Mouse (Mus musculus): ENCODE measurements at regions not wholly inside any gene's neighbourhood (a gene's known extent, or its start where the extent isn't known, plus 50 kb on each side); places are given as distances from the start of the nearest gene placed in this dataset.
"Not testable (repeated sequence)": the region's sequence is repeated elsewhere in the genome, so short reads cannot be mapped to it uniquely, and the experiment has no call there.

DNA sequence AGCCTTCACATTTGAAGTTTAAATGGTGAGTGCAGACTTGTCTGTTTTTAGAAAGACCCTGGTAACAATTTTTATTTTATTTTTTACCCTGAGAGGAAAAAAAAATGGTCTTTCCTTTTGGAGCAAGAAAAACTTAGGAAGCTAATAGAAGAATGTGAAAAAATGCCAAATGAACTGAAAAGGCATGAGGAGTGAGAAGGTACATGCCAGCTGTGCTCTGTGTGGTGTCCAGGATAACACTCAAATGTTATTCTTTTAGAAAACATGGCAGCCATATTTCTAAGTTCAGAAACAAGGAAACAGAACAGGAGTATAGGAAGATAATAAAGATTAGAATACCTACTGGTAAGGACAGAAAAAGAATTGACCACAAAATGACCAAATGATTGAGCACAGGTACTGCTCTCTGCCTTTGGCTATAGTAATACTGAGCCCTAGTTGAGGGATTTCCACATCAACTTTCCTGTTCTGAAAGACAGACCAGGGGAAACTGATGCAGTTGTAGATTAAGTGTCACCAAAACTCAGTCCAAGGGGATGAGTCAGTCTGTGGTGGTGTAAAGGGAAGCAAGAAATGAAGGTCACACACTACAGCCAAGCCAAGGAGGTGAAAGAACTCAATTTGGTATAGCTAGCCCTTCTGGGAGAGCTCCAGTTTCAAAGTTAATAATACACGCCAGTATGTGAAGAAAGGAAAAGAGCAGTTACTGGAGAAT lies 758.5 kb downstream of the Robo2 start:
- DNase-seq (ENCODE audit: low read depth, low spot score) = no peak

DNA sequence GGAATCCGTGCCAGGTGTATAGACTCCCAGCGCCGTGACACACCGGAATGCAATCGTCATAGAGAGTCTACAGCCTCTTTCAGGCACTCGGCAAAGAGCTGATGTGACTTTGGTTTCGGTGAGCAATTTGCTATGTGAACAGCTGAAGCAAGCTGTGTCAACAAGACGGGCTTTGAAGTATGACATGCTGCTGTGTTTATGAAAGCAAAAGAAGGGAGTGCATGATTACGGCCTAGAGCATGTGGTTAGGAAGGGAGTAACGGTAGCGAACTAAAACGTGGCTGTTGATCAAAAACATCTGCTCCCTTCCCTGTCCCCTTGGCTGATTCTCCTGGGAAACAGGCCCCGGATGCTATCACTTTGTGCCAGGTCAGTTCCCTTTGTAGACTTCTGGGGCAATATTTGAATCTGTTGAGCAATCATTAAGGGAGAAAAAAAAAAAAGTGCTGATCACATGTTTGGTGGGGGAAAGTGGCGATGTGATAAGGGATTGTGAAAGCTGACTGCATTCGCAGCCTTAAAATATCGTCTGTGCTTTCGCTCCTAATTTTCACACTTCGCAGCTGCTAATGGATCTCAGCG lies 764.3 kb downstream of the Robo2 start:
- no peak for DNase-seq (ENCODE audit: low read depth, low spot score)

DNA sequence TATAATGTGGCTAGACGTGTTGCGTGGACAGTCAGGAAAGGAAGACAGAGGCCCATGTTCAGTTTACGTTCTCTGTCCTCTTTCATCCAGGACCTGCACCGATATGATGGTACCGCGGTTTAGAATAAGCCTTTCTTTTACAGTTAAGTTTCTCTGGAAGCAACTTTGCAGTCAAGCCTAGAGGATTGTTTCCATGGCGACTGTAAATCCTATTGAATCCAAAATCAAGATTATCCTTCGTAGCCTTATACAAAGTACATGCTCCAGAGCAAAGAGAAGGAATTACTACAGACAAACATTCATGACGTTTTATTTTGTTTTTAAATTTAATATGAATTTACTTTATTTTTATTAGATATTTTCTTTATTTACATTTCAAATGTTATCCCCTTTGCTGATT lies 798.6 kb downstream of the Robo2 start:
- no peak for DNase-seq (ENCODE audit: low read depth, low spot score)

DNA sequence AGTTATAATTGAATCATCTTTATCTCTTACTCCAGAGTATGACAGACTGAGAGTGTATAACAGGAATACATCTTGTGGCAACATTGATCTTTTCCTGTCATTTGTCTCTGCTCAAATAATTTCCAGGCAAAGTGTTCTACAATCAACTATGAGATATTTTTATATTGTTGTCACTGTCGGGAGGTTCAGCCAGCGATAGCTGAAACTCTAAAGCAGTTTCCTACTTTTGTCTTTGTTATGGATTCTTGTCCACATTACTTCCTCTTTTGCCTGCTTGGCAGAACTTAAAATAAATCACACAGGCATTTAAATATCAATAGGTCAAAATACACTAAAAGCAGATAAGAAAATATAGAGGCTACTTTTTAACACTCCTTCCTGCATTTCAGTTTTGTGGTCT lies 820.2 kb downstream of the Robo2 start:
- DNase-seq (ENCODE audit: low read depth, low spot score) = no peak

DNA sequence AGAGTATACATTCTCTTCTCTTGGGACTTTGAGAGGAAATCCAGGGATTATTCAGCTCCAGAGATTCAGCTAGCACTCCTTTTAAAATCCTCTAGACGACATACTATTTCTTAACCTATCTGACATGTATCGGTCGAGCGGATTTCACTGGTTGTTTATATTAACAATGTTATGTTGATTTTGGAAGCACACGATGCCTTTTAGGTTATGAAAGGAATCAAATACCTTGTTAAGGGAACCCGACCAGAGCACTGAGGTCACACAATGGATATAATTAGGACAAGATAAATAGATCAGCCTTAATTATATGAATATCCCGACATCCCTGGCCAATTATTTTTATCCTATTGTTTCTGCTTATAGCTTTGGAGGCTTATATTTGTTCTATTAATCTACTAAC lies 850.4 kb downstream of the Robo2 start:
- DNase-seq (ENCODE audit: low read depth, low spot score) = no peak

DNA sequence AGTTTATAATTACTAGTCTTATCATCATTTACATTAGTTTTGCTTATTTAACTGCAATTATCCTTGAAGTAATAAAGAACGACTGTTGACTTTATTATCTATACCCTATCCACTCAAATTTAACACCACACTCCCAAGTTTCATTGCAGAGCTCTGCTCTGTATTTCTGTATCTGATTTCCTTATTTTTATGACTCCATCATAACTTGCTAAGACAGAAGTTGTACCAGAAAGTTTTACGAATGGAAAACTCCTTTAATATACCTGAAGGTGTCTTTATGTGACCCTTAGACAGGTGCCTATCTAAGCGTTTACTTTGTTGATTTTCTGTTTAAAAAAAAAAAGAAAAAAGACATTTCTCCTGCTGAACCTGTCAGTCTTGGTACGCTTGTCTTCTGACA lies 854.7 kb downstream of the Robo2 start:
- no peak for DNase-seq (ENCODE audit: low read depth, low spot score)

DNA sequence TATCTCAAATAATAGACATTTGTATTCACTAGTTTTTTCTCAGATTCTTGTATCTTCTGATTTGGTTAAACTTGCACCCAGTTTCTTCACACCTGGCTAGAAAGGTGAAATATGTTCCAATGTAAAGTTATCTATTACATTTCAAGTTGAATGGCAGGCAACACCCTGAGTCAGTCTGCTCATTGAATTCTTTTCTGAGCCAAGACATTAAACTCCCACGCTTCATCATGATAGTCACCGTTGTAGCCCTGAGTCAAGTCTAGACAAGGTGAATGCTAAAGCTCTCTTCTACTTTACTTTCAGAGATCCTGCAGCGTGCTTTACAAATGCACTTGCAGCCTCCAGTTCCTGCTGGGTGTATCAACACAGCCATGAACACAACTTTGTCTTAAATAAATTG lies 868.0 kb downstream of the Robo2 start:
- no peak for DNase-seq (ENCODE audit: low read depth, low spot score)

DNA sequence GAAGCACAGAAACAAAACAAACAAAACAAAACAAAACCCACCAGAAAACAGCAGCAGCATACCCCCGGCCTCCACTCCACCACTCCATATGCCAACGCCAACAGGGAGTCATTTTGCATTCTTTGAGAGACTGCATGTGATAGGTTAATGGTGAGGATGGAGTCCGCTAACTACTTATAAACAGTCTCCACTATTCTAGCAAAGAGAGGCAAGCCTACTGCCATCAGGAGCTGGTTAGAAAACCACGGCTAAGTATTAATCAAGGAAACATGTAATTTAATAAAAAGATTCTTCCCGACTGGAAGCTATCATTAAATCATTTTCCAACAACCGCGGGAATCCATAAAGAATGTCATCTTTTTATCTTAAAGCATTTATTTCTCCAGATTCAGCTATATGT lies 873.6 kb downstream of the Robo2 start:
- no peak for DNase-seq (ENCODE audit: low read depth, low spot score)

DNA sequence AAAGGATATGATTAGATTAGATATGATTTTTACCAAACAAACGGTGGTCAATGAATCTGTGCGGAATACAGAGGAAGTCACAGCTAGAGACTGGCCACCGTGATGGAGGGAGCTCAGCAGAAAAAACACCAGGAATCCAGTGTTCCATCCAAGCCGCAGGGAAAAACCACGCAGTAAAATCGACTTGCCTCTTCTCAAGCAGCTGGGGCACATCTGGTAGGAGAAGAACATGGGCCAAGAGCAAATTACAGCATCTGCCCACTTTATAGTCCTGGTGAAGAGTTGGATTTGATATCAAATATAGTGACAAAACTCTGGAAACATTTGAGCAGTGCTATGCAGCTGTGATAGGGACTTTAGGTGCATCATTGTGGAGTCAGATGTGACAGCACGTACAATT lies 874.1 kb downstream of the Robo2 start:
- no peak for DNase-seq (ENCODE audit: low read depth, low spot score)

DNA sequence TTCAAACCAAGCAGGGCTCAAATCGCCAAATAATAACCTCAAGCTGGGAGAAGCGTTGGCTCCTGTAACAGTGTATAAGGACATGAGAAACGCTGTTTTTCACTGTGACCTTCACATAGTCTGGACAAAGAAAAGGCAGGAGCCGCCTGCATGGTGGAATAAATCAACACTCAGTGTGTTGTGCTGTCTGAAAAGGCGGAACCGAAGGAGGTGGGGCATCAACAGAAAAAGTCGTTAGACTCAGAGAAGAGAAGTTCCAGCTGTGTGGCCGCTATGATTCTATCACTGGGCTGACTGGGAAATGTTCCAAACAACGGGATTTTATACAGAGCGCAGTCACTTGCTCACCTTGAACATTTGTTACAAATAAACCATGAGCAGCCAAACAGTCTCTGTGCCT lies 881.4 kb downstream of the Robo2 start:
- no peak for DNase-seq (ENCODE audit: low read depth, low spot score)

DNA sequence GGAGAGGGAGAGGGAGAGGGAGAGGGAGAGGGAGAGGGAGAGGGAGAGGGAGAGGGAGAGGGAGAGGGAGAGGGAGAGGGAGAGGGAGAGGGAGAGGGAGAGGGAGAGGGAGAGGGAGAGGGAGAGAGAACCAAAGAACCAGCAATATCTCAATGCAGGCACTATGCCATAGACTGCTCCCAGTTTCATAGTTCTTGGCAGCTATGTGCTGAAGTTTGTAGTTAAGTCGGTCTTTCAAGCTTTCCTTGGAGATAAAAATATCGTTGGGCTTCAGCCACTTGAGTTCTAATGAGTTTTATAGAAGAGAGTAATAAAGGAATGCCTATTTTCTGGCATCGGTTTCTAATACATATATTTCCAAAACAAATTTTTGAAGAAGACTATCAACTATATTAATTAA lies 888.7 kb downstream of the Robo2 start:
- not testable (repeated sequence) for DNase-seq (ENCODE audit: low read depth, low spot score)

DNA sequence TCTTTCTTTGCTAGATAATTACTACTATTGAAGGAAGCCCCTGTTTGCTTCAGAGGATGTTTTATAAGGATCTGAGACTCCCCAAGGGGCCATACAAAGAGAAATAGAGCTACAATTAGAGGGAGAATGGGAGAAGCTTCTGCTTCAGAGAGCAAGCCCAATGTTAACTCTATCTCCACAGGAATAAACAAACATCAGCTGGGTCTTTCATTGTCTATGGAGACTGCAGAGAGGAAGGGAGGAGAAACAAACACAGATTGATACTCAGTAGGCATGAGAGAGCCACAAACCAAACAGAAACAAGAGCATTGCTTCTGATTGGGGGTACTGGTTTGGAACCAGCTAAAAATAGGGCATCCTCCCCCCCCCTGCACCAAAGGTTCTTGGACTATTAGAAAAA lies 906.9 kb downstream of the Robo2 start:
- no peak for DNase-seq (ENCODE audit: low read depth, low spot score)

DNA sequence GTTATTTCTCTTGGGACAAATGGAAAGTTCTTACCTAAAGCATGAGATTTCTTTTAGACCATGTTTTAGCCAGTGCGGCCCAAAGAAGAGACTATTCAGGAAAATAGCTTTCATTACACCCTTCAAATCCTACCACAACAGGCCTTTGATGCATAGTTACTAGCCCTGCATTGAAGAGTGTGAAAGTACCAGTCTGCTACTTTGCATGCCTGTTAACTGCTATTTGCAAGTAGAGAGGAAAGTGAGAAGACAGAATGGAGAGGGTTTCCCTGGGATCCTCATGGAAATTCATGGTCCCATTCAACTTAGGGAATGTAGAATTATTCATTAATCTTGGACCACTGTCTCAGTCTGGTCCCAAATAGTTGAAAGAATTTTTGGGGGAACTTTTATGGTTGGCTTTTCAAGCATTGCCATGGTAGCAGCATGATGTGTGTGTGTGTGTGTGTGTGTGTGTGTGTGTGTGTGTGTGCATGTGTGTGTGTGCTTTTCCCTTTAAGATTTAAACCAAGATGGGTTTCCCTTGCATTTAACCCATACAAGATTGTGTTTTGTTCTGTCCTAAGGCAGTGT lies 912.9 kb downstream of the Robo2 start:
- DNase-seq (ENCODE audit: low read depth, low spot score) = no peak

DNA sequence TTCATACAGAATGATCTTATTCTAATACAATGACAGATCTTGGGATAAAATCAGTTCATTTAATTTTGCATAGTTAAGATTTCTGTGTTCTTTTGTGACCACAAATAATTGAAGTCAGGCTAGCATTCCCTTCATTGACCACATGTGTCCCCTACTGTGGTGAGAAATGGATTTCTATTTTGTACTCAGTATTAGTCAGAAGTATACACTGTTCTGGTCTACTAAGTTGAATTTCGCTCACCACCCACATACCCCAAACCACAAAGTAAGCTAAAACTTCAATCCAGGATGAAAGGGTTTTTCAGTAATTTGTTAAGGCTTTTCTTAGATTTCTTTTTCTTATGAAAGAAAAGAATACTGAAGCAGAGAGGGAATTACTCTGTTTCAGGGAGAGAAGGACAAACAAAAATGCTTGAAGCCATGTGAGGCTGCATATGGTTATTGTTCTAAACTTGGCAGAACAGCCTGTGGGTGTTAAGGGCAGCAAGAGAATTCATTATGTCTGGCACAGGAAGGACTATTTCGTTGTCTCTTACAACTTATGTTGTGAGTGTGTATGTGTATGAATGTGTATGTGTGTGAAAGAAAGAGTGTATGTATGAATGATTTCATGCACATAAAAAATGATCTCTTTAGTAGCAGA lies 928.3 kb downstream of the Robo2 start:
- DNase-seq (ENCODE audit: low read depth, low spot score) = no peak

DNA sequence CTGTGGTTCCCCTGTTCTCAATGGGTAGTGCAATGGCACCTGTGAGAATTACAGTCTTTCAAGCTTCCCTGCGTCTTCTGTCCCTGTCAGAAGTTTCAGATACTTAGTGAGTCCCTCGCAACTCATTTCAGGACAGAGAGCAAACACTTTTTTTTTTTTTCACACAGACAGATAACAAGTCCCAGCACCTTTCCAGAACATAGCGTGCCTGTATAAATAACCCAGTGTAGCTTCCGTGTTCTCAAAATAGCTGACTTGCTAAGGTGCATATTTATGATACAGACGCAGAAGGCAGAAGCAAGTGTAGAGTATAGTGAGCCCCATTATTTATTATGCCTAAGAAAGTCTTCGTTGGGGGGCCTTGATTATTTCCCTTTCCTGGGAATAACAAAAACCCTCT lies 929.4 kb downstream of the Robo2 start:
- DNase-seq (ENCODE audit: low read depth, low spot score) = no peak

DNA sequence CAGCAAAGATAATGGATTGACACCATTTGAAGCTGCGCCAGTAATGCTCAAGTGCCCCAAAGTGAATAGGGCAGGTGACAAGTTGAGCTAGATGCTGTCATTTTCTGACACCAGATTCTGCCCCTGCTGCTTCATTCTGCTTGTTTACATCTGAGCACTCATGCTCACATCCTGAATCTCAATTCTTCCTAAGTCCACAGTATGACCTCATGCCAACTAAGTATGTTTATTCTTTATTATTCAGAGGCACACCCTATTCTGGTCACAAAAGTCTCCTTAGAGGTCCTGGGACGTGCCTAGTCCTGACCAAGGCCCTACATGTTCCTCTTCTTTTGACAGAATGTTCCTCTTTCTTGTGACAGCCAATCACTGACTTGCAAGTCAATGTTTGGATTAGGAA lies 938.1 kb downstream of the Robo2 start:
- DNase-seq (ENCODE audit: low read depth, low spot score) = no peak

DNA sequence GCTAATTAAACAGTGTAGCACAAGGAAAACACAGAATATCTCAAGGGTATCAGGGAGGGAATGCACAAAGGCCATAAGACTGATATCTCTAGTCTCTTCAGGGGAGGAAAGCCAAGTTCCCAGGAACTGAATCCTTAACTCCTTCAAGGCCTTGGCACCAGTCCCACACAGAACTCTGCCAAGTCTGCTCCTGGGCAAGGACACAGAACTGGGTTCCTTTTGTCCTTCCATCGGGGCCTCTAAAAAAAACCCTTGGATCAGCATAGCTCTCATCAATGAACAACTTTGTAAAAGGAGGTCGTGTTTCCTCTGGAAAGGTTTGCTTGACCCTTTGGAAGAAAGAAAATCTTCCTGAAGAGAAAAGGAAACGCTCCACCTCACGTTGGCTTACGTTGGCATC lies 940.1 kb downstream of the Robo2 start:
- no peak for DNase-seq (ENCODE audit: low read depth, low spot score)

DNA sequence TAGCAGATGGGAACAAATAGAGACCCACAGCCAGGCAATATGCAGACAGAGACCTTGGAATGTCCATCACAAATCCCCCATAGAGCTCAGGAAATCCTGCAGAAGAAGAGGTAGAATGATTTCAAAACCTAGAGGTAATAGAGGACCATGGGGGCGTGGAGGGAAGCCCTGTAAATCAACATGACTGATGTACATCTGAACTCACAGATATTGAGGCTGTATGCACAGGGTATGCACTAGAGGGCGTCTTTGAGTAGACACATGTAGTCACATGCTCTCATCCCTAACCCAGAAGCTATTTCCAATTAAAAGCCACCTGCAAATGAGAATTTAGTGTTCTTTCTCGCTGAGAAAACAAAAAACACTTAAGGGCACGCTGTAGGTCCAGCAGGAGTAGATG lies 941.1 kb downstream of the Robo2 start:
- DNase-seq (ENCODE audit: low read depth, low spot score) = no peak

DNA sequence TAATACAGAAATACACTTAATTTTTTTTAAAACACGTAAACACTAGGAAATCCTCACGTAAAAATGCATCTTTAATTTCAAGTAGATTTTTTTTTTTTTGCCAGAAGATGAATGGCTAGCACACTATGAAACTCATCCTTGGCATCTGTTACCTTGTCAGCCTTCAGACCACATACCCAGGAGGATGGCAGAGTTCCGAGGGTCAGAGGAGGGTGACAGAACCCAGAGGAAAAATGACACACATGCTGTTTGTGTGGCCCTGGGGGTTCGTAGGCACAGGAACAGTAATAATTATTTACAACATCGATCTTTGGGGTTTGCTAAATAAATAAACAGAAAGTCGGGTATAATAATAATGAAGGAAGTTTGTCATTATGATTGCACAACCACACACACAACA lies 945.3 kb downstream of the Robo2 start:
- DNase-seq (ENCODE audit: low read depth, low spot score) = no peak

DNA sequence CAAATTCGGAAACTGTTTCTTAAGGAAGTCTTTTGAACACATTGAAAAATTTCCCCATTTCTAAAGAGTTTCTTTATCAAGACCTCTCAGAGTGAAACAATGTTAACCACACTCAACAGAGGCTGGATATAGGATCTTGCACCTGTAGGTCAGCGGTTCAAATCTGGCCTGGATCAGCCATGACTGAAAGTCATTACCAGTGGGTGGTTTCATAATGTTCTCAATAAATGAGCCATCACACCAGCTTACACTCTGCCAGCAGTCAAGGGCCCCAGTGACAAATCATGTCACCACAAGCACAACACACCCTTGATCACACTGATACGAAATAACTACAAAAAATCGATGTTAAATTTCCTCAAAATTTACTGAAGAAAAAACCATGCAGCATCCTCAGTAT lies 949.1 kb downstream of the Robo2 start:
- DNase-seq (ENCODE audit: low read depth, low spot score) = no peak

DNA sequence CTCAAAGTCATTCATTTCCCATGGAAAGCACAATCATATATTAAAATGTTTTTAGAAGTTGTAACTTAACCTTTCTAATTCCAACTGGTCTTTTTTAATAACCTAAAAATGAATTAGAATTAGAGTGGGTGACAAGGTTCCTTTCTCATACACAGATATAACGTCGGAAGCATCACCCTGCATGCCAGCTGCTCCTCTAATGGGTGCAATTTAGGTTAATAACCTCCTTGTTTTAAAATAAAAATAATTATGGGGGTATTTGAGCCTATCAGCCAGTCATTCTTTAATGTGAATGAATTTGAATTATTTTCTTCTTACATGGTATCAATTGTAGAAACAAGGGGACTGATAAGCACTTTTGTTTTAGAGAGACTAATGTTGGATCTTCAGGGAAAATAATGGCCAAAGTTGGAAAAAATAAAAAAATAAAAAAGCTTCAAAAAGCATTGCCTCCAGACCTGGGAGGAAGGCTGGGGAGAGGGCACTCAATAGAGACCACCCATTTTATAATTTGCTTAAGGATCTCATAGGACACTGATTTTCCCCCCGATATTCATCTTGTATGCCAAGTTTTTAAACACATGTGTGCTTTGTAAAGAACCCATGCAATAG lies 960.9 kb downstream of the Robo2 start:
- no peak for DNase-seq (ENCODE audit: low read depth, low spot score)

DNA sequence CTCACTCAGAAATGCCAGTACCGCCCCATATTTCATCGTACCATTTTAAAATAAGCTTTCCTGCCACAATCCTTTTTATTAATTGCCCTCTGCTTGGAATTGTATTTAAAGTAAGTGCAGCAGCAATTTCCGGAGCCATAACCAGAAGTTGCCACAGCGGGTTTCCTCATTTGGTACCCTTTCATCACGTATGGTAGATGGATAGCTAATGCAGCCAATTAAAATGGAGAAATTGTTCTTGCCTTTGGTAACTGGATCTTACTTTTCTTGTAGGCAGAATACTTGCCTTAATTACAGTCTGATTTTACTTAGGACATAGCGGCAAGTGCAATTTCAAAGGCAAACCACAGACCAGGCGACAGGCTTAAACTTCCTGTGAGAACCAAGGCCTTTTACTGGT lies 961.8 kb downstream of the Robo2 start:
- no peak for DNase-seq (ENCODE audit: low read depth, low spot score)

DNA sequence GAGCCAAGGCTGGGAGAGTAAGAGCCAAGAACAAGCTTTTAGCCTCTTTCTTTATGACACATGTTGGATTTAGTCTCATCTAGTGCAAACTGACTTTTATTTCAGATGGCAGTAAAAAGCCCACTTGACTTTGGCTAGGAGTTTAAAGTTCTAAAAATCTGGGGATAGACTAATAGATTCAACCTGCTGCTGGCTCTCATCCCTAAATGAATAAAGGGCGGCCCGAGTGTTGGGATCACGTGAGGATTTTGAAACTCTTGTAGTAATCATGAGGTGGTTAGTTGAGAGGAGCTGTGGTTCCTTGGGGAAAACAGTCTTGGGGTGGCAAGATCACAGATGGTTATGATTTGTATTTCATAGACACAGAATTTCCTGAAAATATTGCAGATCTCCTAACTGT lies 975.9 kb downstream of the Robo2 start:
- DNase-seq (ENCODE audit: low read depth, low spot score) = no peak

All from 3T3-L1 (cell line).